27 mouse cellular contexts compared by ENCODE assay signal in the genomic region with DNA sequence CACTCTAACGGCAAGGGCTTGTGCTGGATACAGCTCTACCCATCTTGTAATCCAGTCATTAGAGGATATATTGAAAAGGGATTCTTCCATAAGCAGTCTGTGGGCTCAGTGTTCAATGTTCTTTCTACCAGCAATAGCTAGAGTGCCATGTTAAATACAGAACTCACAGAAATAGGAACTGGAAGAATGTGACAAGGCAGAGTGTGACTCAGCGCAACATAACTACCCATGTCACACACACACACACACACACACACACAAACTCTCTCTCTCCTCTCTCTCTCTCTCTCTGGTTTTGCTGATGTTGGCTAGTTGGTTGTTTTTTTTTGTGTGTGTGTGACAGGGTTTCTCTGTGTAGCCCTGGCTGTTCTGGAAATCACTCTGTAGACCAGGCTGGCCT. TPM values are rescaled to one million over a fixed set of nuclear protein-coding genes. Genes with fewer than 3 reads are reported as not detected.
DNase-seq lines count a peak whose midpoint lies in the region; ATAC-seq and TF ChIP-seq lines count a peak whose summit lies in the region.
"Had no signal": no experiment of that assay in that cellular context is flagged by ENCODE, and none has a peak within 500 bp of the region (broad histone marks: within the 10 kb centered on the region; RNA-seq: fewer than 3 reads in every experiment).

No protein-coding gene starts in this region.

- no peak for DNase-seq in frontal cortex, postnatal 14 days (ENCODE audit: low spot score in 2 of 2)
- DNase-seq in right cerebral cortex, postnatal 4 days: no peak
- DNase-seq in cerebellum, adult 9-10 months: no peak
- no peak for DNase-seq in thymus, postnatal 14 days
- DNase-seq: adrenal gland, adult 2 months; adrenal gland, postnatal 36 days; cerebellum, adult 11 months; cerebellum, adult 9-11 months; gastrocnemius, postnatal 10 days; heart, postnatal 4 days; kidney, adult 9 months; kidney, postnatal 25 days; lung, adult 2 months; lung, postnatal 10 days; midbrain, embryonic 14.5 days; thymus, adult 2 months had no signal

- 69% methylated on average over 2 of the region's 2 CpGs for WGBS in bone marrow, adult 2 months

- H3K27ac ChIP-seq in bone marrow, adult 2 months (ENCODE audit: control insufficient read depth, insufficient read depth, low read depth, low read length, poor library complexity): peak overlapping the region; percentile 9; the same call in 1 of the 2 replicates
- H3K27ac ChIP-seq: hindbrain, embryonic 14.5 days; limb, embryonic 13.5 days; neural tube, embryonic 15.5 days had no signal

- no peak for TF ChIP-seq CTCF in bone marrow, adult 2 months (IDR thresholded peaks at IDR 0.05; ENCODE audit: control insufficient read depth, insufficient read depth, low read length)

- TF ChIP-seq POLR2A in bone marrow, adult 2 months (IDR thresholded peaks at IDR 0.05; ENCODE audit: borderline replicate concordance, control insufficient read depth, low read depth, low read length): no peak

- peaks cover 2% of the 10 kb centered on the region; the same call in 1 of the 2 replicates for H3K4me1 ChIP-seq in bone marrow, adult 2 months (ENCODE audit: control insufficient read depth, insufficient read depth, low read length)
- H3K4me1 ChIP-seq: limb, embryonic 13.5 days; neural tube, embryonic 15.5 days had no signal

- ATAC-seq in frontal cortex, adult (ENCODE audit: low TSS enrichment): peak; percentile 89
- peak; percentile 82 for ATAC-seq in granulocyte monocyte progenitor cell, adult 5-6 weeks (replicated peaks; ENCODE audit: poor library complexity, severe bottlenecking)
- ATAC-seq in megakaryocyte progenitor cell, adult 5-6 weeks (replicated peaks; ENCODE audit: poor library complexity): peak; percentile 82
- ATAC-seq: activated CD4-positive, CD25-positive, alpha-beta regulatory T cell, adult 4 months; forebrain, embryonic 16.5 days; intestine, postnatal 0 days had no signal

- H3K4me3 ChIP-seq in bone marrow, adult 2 months (replicated peaks; ENCODE audit: control insufficient read depth, low read depth, low read length): no peak overlapping the region
- H3K4me3 ChIP-seq: erythroblast, embryonic 14.5 days; limb, embryonic 13.5 days; neural tube, embryonic 15.5 days had no signal

RNA-seq across cellular contexts. Expression of a gene that starts 20.3 kb away (rescaled TPM):
- 5.4 and 21.4 TPM in 2 replicates for polyA plus RNA-seq in bone marrow, adult 2 months (2011; ENCODE audit: insufficient read depth, insufficient read length, low replicate concordance, missing spikeins)
- 28.2 and 36.4 TPM in 2 replicates for total RNA-seq in granulocyte monocyte progenitor cell, adult 5-6 weeks (2014; fragmentation: Nextera tagmentation)
- total RNA-seq in granulocyte monocyte progenitor cell, adult 5-6 weeks (2017): 42.3 and 45.7 TPM in 2 replicates
- 36.9 and 40.2 TPM in 2 replicates for total RNA-seq in megakaryocyte progenitor cell, adult 5-6 weeks (2015)
- 46.5 and 53.8 TPM in 2 replicates for total RNA-seq in megakaryocyte progenitor cell, adult 5-6 weeks (2017)

RNA-seq across cellular contexts. Expression of a gene that starts 43.9 kb away (rescaled TPM):
- polyA plus RNA-seq in bone marrow, adult 2 months (2011; ENCODE audit: insufficient read depth, insufficient read length, low replicate concordance, missing spikeins): 9.5 and 35.4 TPM in 2 replicates
- total RNA-seq in granulocyte monocyte progenitor cell, adult 5-6 weeks (2014; fragmentation: Nextera tagmentation): 39.6 and 50.4 TPM in 2 replicates
- 38.6 and 40.5 TPM in 2 replicates for total RNA-seq in granulocyte monocyte progenitor cell, adult 5-6 weeks (2017)
- 35.2 and 40.7 TPM in 2 replicates for total RNA-seq in megakaryocyte progenitor cell, adult 5-6 weeks (2015)
- total RNA-seq in megakaryocyte progenitor cell, adult 5-6 weeks (2017): 30.9 and 38.1 TPM in 2 replicates
